Mouse (Mus musculus) ES-Bruce4 (cell line): ENCODE results near the gene Map7d1.

Experiments
- CTCF ChIP-seq: IDR thresholded peaks from one replicate; pipeline ENCODE4 v1.8.1; 2011; ENCODE audit warnings: low read depth, low read length
- EP300 ChIP-seq: IDR thresholded peaks from 2 replicates; pipeline ENCODE4 v1.6.1; 2011; ENCODE audit warnings: low read depth, low read length; ENCODE audit not compliant: insufficient read depth
- POLR2A ChIP-seq: IDR thresholded peaks from one replicate; pipeline ENCODE4 v1.8.1; 2011; ENCODE audit warnings: low read length; ENCODE audit not compliant: insufficient read depth

DNA sequence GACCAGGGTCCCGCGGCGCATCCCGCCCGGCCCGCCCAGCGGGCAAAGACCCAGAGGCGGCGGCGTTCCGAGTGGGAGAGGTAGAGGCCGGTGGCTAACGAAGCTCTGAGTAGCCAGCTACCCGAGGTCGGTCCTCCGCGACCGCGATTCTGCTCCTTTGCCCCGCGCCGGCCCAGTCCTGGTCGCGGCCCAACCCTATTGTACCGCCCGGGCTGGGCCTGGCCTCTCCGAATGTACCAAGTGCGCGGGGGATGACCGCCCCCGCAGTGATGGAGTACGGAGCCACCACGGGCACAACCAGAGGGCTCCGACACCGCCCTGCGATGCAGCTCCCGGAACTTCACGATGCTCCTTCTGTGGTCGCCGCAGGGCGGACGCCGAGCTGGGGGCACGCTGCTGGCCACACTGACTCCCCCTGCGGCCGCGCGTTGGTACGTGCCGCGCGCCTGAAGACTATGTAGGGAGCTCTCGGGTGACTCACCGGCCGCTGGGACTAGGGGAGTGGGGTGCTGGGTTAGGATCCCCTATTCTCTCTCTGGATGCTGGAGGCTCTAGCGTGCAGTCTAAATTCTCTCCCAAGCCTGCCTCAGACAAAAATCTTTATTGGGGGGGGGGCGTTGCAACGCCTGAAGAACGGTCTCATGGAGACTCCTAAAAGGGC lies at the start of gene Map7d1:
- TF ChIP-seq POLR2A = peak; percentile 59
- no peak for TF ChIP-seq CTCF
- no peak for TF ChIP-seq EP300
